Mouse (Mus musculus): Measurements from ENCODE around the gene 2900026A02Rik. TPM values are rescaled to one million over a fixed set of nuclear protein-coding genes. Genes with fewer than 3 reads are reported as not detected.
A peak's percentile ranks its signal among the peaks of the same experiment; 100 is the strongest.

Gene 2900026A02Rik
- polyA plus RNA-seq, 1 experiment from 2014 or later, result 5.3 TPM

- Histone ChIP-seq H3K4me2 (replicated peaks; ENCODE audit: low read depth) (no peak overlapping the region), H3K27ac (replicated peaks) (no peak overlapping the region), H3K36me3 (ENCODE audit: control insufficient read depth, insufficient read depth, low read length) (peaks cover 11% of the 10 kb centered on the region), H3K9ac (ENCODE audit: low read length) (no peak overlapping the region), H3K9me3 (ENCODE audit: control insufficient read depth, low read length) (no peaks in the 10 kb centered on the region), H3K4me1 (replicated peaks; ENCODE audit: control insufficient read depth, insufficient read depth) (no peaks in the 10 kb centered on the region), H3K4me3 (ENCODE audit: low read depth, low read length) (no peak overlapping the region), H3K27me3 (ENCODE audit: control insufficient read depth, insufficient read depth, low read length) (no peaks in the 10 kb centered on the region)
- DNase-seq (ENCODE audit: low spot score), result peak; percentile 47
- 63% methylated on average over 5 of the region's 5 CpGs for WGBS
- ATAC-seq (ENCODE audit: low FRiP score, low TSS enrichment), result peak; percentile 26; the same call in 1 of the 2 replicates
- TF ChIP-seq CTCF (IDR thresholded peaks at IDR 0.05; ENCODE audit: low read depth), result peak; percentile 83
- TF ChIP-seq EP300 (optimal IDR thresholded peaks at IDR 0.05), result no peak
Observed at GRCm38 (mm10) chr5:113091162-113091561, 129.9 kb downstream of the 2900026A02Rik start.

- WGBS, result 88% methylated on average over 11 of the region's 11 CpGs
- H3K4me2 ChIP-seq (replicated peaks; ENCODE audit: low read depth), result no peak overlapping the region
- H3K9ac ChIP-seq (ENCODE audit: low read length), result no peak overlapping the region
Observed at GRCm38 (mm10) chr5:113090750-113091149, 130.3 kb downstream of the 2900026A02Rik start.

GRCm38 (mm10) chr5:113090077-113090690 is 130.9 kb downstream of the 2900026A02Rik start:
- no peak for DNase-seq (ENCODE audit: low spot score)
- Histone ChIP-seq H3K36me3 (ENCODE audit: control insufficient read depth, insufficient read depth, low read length) (peaks cover 11% of the 10 kb centered on the region), H3K4me1 (replicated peaks; ENCODE audit: control insufficient read depth, insufficient read depth) (no peaks in the 10 kb centered on the region)

More at GRCm38 (mm10) chr5:113090750-113091149, 130.3 kb downstream of the 2900026A02Rik start:
- no peaks in the 10 kb centered on the region for H3K4me1 ChIP-seq (replicated peaks; ENCODE audit: control insufficient read depth, insufficient read depth)
- H3K36me3 ChIP-seq (ENCODE audit: control insufficient read depth, insufficient read depth, low read length), result peaks cover 11% of the 10 kb centered on the region
- DNase-seq (ENCODE audit: low spot score) (no peak), ATAC-seq (ENCODE audit: low FRiP score, low TSS enrichment) (no peak)
- no peaks in the 10 kb centered on the region for H3K9me3 ChIP-seq (ENCODE audit: control insufficient read depth, low read length)
- TF ChIP-seq EP300 (optimal IDR thresholded peaks at IDR 0.05), result no peak
- TF ChIP-seq CTCF (IDR thresholded peaks at IDR 0.05; ENCODE audit: low read depth), result no peak
- no peaks in the 10 kb centered on the region for H3K27me3 ChIP-seq (ENCODE audit: control insufficient read depth, insufficient read depth, low read length)
- no peak overlapping the region for H3K27ac ChIP-seq (replicated peaks)
- no peak overlapping the region for H3K4me3 ChIP-seq (ENCODE audit: low read depth, low read length)

DNA sequence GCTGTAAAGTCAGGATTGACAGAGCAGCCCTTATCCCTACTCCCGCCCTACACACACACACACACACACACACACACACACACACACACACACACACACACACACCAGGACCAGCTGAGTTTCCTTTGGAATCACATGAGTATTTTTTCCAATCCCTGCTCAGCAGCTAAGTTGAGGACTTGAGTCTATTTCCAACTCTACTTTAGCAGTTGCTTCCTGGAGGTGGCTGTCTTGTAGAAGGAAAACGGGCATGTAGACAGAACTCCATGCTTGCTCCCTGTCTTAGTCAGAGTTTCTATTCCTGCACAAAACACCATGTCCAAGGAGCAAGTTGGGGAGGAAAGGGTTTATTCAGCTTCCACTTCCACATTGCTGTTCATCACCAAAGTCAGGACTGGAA is 133.6 kb downstream of the 2900026A02Rik start:
- TF ChIP-seq CTCF (IDR thresholded peaks at IDR 0.05; ENCODE audit: low read depth), result no peak
- TF ChIP-seq EP300 (optimal IDR thresholded peaks at IDR 0.05), result no peak
- no peak overlapping the region for H3K9ac ChIP-seq (ENCODE audit: low read length)
- H3K4me1 ChIP-seq (replicated peaks; ENCODE audit: control insufficient read depth, insufficient read depth), result no peaks in the 10 kb centered on the region
- no peak for ATAC-seq (ENCODE audit: low FRiP score, low TSS enrichment)
- WGBS, result 77% methylated on average over 2 of the region's 2 CpGs
- H3K4me2 ChIP-seq (replicated peaks; ENCODE audit: low read depth), result no peak overlapping the region
- no peak overlapping the region for H3K4me3 ChIP-seq (ENCODE audit: low read depth, low read length)
- H3K9me3 ChIP-seq (ENCODE audit: control insufficient read depth, low read length), result no peaks in the 10 kb centered on the region
- H3K27ac ChIP-seq (replicated peaks), result no peak overlapping the region
- no peak for DNase-seq (ENCODE audit: low spot score)
- peaks cover 9% of the 10 kb centered on the region for H3K36me3 ChIP-seq (ENCODE audit: control insufficient read depth, insufficient read depth, low read length)
- H3K27me3 ChIP-seq (ENCODE audit: control insufficient read depth, insufficient read depth, low read length), result no peaks in the 10 kb centered on the region

More at GRCm38 (mm10) chr5:113090077-113090690, 130.9 kb downstream of the 2900026A02Rik start:
- Histone ChIP-seq H3K27ac (replicated peaks) (no peak overlapping the region), H3K9me3 (ENCODE audit: control insufficient read depth, low read length) (no peaks in the 10 kb centered on the region), H3K4me2 (replicated peaks; ENCODE audit: low read depth) (no peak overlapping the region), H3K9ac (ENCODE audit: low read length) (no peak overlapping the region), H3K27me3 (ENCODE audit: control insufficient read depth, insufficient read depth, low read length) (no peaks in the 10 kb centered on the region), H3K4me3 (ENCODE audit: low read depth, low read length) (no peak overlapping the region)
- TF ChIP-seq CTCF (IDR thresholded peaks at IDR 0.05; ENCODE audit: low read depth) (no peak), EP300 (optimal IDR thresholded peaks at IDR 0.05) (no peak)
- WGBS, result 85% methylated on average over 24 of the region's 24 CpGs
- ATAC-seq (ENCODE audit: low FRiP score, low TSS enrichment), result no peak

- peaks cover 9% of the 10 kb centered on the region for H3K36me3 ChIP-seq (ENCODE audit: control insufficient read depth, insufficient read depth, low read length)
- ATAC-seq (ENCODE audit: low FRiP score, low TSS enrichment), result no peak
- H3K9ac ChIP-seq (ENCODE audit: low read length), result no peak overlapping the region
- H3K9me3 ChIP-seq (ENCODE audit: control insufficient read depth, low read length), result no peaks in the 10 kb centered on the region
- no peak for DNase-seq (ENCODE audit: low spot score)
- no peak overlapping the region for H3K27ac ChIP-seq (replicated peaks)
- no peak overlapping the region for H3K4me2 ChIP-seq (replicated peaks; ENCODE audit: low read depth)
- TF ChIP-seq CTCF (IDR thresholded peaks at IDR 0.05; ENCODE audit: low read depth) (no peak), EP300 (optimal IDR thresholded peaks at IDR 0.05) (no peak)
- no peaks in the 10 kb centered on the region for H3K27me3 ChIP-seq (ENCODE audit: control insufficient read depth, insufficient read depth, low read length)
- H3K4me1 ChIP-seq (replicated peaks; ENCODE audit: control insufficient read depth, insufficient read depth), result no peaks in the 10 kb centered on the region
- 48% methylated on average over 4 of the region's 4 CpGs for WGBS
- H3K4me3 ChIP-seq (ENCODE audit: low read depth, low read length), result no peak overlapping the region
Observed at GRCm38 (mm10) chr5:113086990-113087389, 134.0 kb downstream of the 2900026A02Rik start.

DNA sequence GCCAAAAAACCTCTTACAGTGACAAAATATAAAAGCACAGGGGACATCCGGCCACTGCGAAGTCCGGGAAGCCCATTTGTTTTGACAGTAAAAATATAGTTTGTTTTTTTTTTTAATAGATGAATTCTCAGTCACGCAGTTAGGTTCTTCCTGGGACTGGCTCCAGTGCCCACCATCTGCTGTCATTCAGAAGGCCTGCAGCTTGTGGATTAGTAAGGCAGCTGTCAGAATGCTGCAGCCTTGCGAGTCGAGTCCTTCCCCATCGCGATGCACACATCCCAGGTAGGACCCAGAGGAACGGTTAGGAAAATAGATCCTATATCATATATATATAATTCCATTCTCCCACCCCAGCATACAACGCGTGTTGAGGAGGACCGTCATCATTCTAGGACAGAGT is 134.6 kb downstream of the 2900026A02Rik start:
- H3K4me2 ChIP-seq (replicated peaks; ENCODE audit: low read depth), result no peak overlapping the region
- no peaks in the 10 kb centered on the region for H3K9me3 ChIP-seq (ENCODE audit: control insufficient read depth, low read length)
- peaks cover 9% of the 10 kb centered on the region for H3K36me3 ChIP-seq (ENCODE audit: control insufficient read depth, insufficient read depth, low read length)
- ATAC-seq (ENCODE audit: low FRiP score, low TSS enrichment) (no peak), DNase-seq (ENCODE audit: low spot score) (no peak)
- H3K27me3 ChIP-seq (ENCODE audit: control insufficient read depth, insufficient read depth, low read length), result no peaks in the 10 kb centered on the region
- WGBS, result 74% methylated on average over 12 of the region's 12 CpGs
- no peak overlapping the region for H3K4me3 ChIP-seq (ENCODE audit: low read depth, low read length)
- no peaks in the 10 kb centered on the region for H3K4me1 ChIP-seq (replicated peaks; ENCODE audit: control insufficient read depth, insufficient read depth)
- TF ChIP-seq CTCF (IDR thresholded peaks at IDR 0.05; ENCODE audit: low read depth) (no peak), EP300 (optimal IDR thresholded peaks at IDR 0.05) (no peak)
- no peak overlapping the region for H3K27ac ChIP-seq (replicated peaks)
- no peak overlapping the region for H3K9ac ChIP-seq (ENCODE audit: low read length)
